Mouse (Mus musculus) embryo, embryonic 10 days (tissue): ENCODE results near the gene Chsy1.

Source experiments
- DNase-seq: peaks from one replicate; pipeline ENCODE4 v3.0.0-alpha.2; 2015; ENCODE audit warnings: low spot score

Chsy1 gene

GRCm38 (mm10) chr7:66109855-66110635 is 730 bp downstream of the Chsy1 start:
- DNase-seq = peak; percentile 66

- peak; percentile 52 for DNase-seq
Observed at GRCm38 (mm10) chr7:66110636-66111112, 1.4 kb downstream of the Chsy1 start.

GRCm38 (mm10) chr7:66111211-66111610 is 1.9 kb downstream of the Chsy1 start:
- DNase-seq = no peak

GRCm38 (mm10) chr7:66113561-66113960 is 4.2 kb downstream of the Chsy1 start:
- no peak for DNase-seq

- DNase-seq = no peak
Observed at GRCm38 (mm10) chr7:66115821-66116343, 6.6 kb downstream of the Chsy1 start.

GRCm38 (mm10) chr7:66116906-66117482 is 7.7 kb downstream of the Chsy1 start:
- no peak for DNase-seq

GRCm38 (mm10) chr7:66118046-66118445 is 8.7 kb downstream of the Chsy1 start:
- DNase-seq = no peak

GRCm38 (mm10) chr7:66118796-66119195 is 9.5 kb downstream of the Chsy1 start:
- DNase-seq = no peak

GRCm38 (mm10) chr7:66120139-66120538 is 10.8 kb downstream of the Chsy1 start:
- DNase-seq = no peak

GRCm38 (mm10) chr7:66120702-66121396 is 11.5 kb downstream of the Chsy1 start:
- no peak for DNase-seq

- DNase-seq = no peak
Observed at GRCm38 (mm10) chr7:66124551-66124968, 15.2 kb downstream of the Chsy1 start.

- no peak for DNase-seq
Observed at GRCm38 (mm10) chr7:66125368-66125767, 16.1 kb downstream of the Chsy1 start.

- DNase-seq = peak; percentile 17
Observed at GRCm38 (mm10) chr7:66127951-66128645, 18.8 kb downstream of the Chsy1 start.

- no peak for DNase-seq
Observed at GRCm38 (mm10) chr7:66128857-66129256, 19.5 kb downstream of the Chsy1 start.

GRCm38 (mm10) chr7:66130296-66130695 is 21.0 kb downstream of the Chsy1 start:
- DNase-seq = no peak

GRCm38 (mm10) chr7:66131776-66132421 is 22.6 kb downstream of the Chsy1 start:
- no peak for DNase-seq

GRCm38 (mm10) chr7:66134154-66134553 is 24.8 kb downstream of the Chsy1 start:
- DNase-seq = no peak

GRCm38 (mm10) chr7:66135644-66136043 is 26.3 kb downstream of the Chsy1 start:
- no peak for DNase-seq

- DNase-seq = no peak
Observed at GRCm38 (mm10) chr7:66136187-66136586, 26.9 kb downstream of the Chsy1 start.

GRCm38 (mm10) chr7:66137309-66137708 is 28.0 kb downstream of the Chsy1 start:
- DNase-seq = no peak

- DNase-seq = no peak
Observed at GRCm38 (mm10) chr7:66138301-66138700, 29.0 kb downstream of the Chsy1 start.

- no peak for DNase-seq
Observed at GRCm38 (mm10) chr7:66138878-66139277, 29.6 kb downstream of the Chsy1 start.
